Mouse (Mus musculus): ENCODE measurements at regions not wholly inside any gene's neighbourhood (a gene's known extent, or its start where the extent isn't known, plus 50 kb on each side); places are given as distances from the start of the nearest gene placed in this dataset.
"Not testable (repeated sequence)": the region's sequence is repeated elsewhere in the genome, so short reads cannot be mapped to it uniquely, and the experiment has no call there.

GRCm38 (mm10) chr3:21149618-21150017, 782.6 kb upstream of the Agtr1b start:
- Histone ChIP-seq H3K4me1 (ENCODE audit: control insufficient read depth, insufficient read depth, low read length) (no peaks in the 10 kb centered on the region), H3K9me3 (ENCODE audit: control insufficient read depth, low read length) (no peaks in the 10 kb centered on the region), H3K9ac (ENCODE audit: low read depth, low read length) (no peak overlapping the region), H3K27me3 (ENCODE audit: control insufficient read depth, insufficient read depth, low read length) (no peaks in the 10 kb centered on the region), H3K4me2 (replicated peaks; ENCODE audit: low read depth, low read length) (no peak overlapping the region), H3K27ac (ENCODE audit: low read depth, low read length) (no peak overlapping the region), H3K4me3 (ENCODE audit: low read length) (no peak overlapping the region), H3K36me3 (ENCODE audit: control insufficient read depth, insufficient read depth, low read length) (no peaks in the 10 kb centered on the region)
- ATAC-seq (ENCODE audit: low FRiP score, low TSS enrichment): no peak

- no peak overlapping the region for H3K27ac ChIP-seq (ENCODE audit: low read depth, low read length)
- H3K4me1 ChIP-seq (ENCODE audit: control insufficient read depth, insufficient read depth, low read length): no peaks in the 10 kb centered on the region
- ATAC-seq (ENCODE audit: low FRiP score, low TSS enrichment): no peak
- H3K9ac ChIP-seq (ENCODE audit: low read depth, low read length): no peak overlapping the region
- H3K4me3 ChIP-seq (ENCODE audit: low read length): no peak overlapping the region
- WGBS: 84% methylated on average over 1 of the region's 1 CpGs
- H3K4me2 ChIP-seq (replicated peaks; ENCODE audit: low read depth, low read length): no peak overlapping the region
- no peaks in the 10 kb centered on the region for H3K27me3 ChIP-seq (ENCODE audit: control insufficient read depth, insufficient read depth, low read length)
- no peaks in the 10 kb centered on the region for H3K36me3 ChIP-seq (ENCODE audit: control insufficient read depth, insufficient read depth, low read length)
- no peaks in the 10 kb centered on the region for H3K9me3 ChIP-seq (ENCODE audit: control insufficient read depth, low read length)
These were observed 762.0 kb upstream of the Agtr1b start for GRCm38 (mm10) chr3:21128821-21129504.

- Histone ChIP-seq H3K4me2 (replicated peaks; ENCODE audit: low read depth, low read length) (no peak overlapping the region), H3K9me3 (ENCODE audit: control insufficient read depth, low read length) (no peaks in the 10 kb centered on the region), H3K4me1 (ENCODE audit: control insufficient read depth, insufficient read depth, low read length) (no peaks in the 10 kb centered on the region), H3K4me3 (ENCODE audit: low read length) (no peak overlapping the region), H3K36me3 (ENCODE audit: control insufficient read depth, insufficient read depth, low read length) (no peaks in the 10 kb centered on the region), H3K9ac (ENCODE audit: low read depth, low read length) (no peak overlapping the region), H3K27ac (ENCODE audit: low read depth, low read length) (no peak overlapping the region), H3K27me3 (ENCODE audit: control insufficient read depth, insufficient read depth, low read length) (no peaks in the 10 kb centered on the region)
- ATAC-seq (ENCODE audit: low FRiP score, low TSS enrichment): no peak
These were observed 759.2 kb upstream of the Agtr1b start for GRCm38 (mm10) chr3:21126191-21126590.

- WGBS: 70% methylated on average over 1 of the region's 1 CpGs
- H3K4me3 ChIP-seq (ENCODE audit: low read length): no peak overlapping the region
- H3K27me3 ChIP-seq (ENCODE audit: control insufficient read depth, insufficient read depth, low read length): no peaks in the 10 kb centered on the region
- H3K9me3 ChIP-seq (ENCODE audit: control insufficient read depth, low read length): no peaks in the 10 kb centered on the region
- H3K4me2 ChIP-seq (replicated peaks; ENCODE audit: low read depth, low read length): no peak overlapping the region
- no peak for ATAC-seq (ENCODE audit: low FRiP score, low TSS enrichment)
- no peaks in the 10 kb centered on the region for H3K4me1 ChIP-seq (ENCODE audit: control insufficient read depth, insufficient read depth, low read length)
- no peaks in the 10 kb centered on the region for H3K36me3 ChIP-seq (ENCODE audit: control insufficient read depth, insufficient read depth, low read length)
- no peak overlapping the region for H3K9ac ChIP-seq (ENCODE audit: low read depth, low read length)
- H3K27ac ChIP-seq (ENCODE audit: low read depth, low read length): no peak overlapping the region
These were observed 751.4 kb upstream of the Agtr1b start for GRCm38 (mm10) chr3:21118164-21118902.

- Histone ChIP-seq H3K27ac (ENCODE audit: low read depth, low read length) (no peak overlapping the region), H3K9me3 (ENCODE audit: control insufficient read depth, low read length) (0 out of 2 replicates have a peak, but pooled peaks cover under 1% of the 10 kb centered on the region), H3K36me3 (ENCODE audit: control insufficient read depth, insufficient read depth, low read length) (no peaks in the 10 kb centered on the region), H3K9ac (ENCODE audit: low read depth, low read length) (no peak overlapping the region), H3K4me2 (replicated peaks; ENCODE audit: low read depth, low read length) (no peak overlapping the region), H3K4me3 (ENCODE audit: low read length) (no peak overlapping the region), H3K4me1 (ENCODE audit: control insufficient read depth, insufficient read depth, low read length) (no peaks in the 10 kb centered on the region), H3K27me3 (ENCODE audit: control insufficient read depth, insufficient read depth, low read length) (no peaks in the 10 kb centered on the region)
- ATAC-seq (ENCODE audit: low FRiP score, low TSS enrichment): no peak
- WGBS: 63% methylated on average over 1 of the region's 1 CpGs
These were observed 745.0 kb upstream of the Agtr1b start for GRCm38 (mm10) chr3:21111735-21112518.

- ATAC-seq (ENCODE audit: low FRiP score, low TSS enrichment): no peak
- Histone ChIP-seq H3K36me3 (ENCODE audit: control insufficient read depth, insufficient read depth, low read length) (no peaks in the 10 kb centered on the region), H3K9me3 (ENCODE audit: control insufficient read depth, low read length) (no peaks in the 10 kb centered on the region), H3K9ac (ENCODE audit: low read depth, low read length) (no peak overlapping the region), H3K4me2 (replicated peaks; ENCODE audit: low read depth, low read length) (no peak overlapping the region), H3K4me3 (ENCODE audit: low read length) (no peak overlapping the region), H3K4me1 (ENCODE audit: control insufficient read depth, insufficient read depth, low read length) (no peaks in the 10 kb centered on the region), H3K27me3 (ENCODE audit: control insufficient read depth, insufficient read depth, low read length) (no peaks in the 10 kb centered on the region), H3K27ac (ENCODE audit: low read depth, low read length) (no peak overlapping the region)
These were observed 723.2 kb upstream of the Agtr1b start for GRCm38 (mm10) chr3:21090206-21090605.

- no peak overlapping the region for H3K4me3 ChIP-seq (ENCODE audit: low read length)
- H3K9me3 ChIP-seq (ENCODE audit: control insufficient read depth, low read length): no peaks in the 10 kb centered on the region
- no peak overlapping the region for H3K4me2 ChIP-seq (replicated peaks; ENCODE audit: low read depth, low read length)
- ATAC-seq (ENCODE audit: low FRiP score, low TSS enrichment): no peak
- H3K4me1 ChIP-seq (ENCODE audit: control insufficient read depth, insufficient read depth, low read length): no peaks in the 10 kb centered on the region
- H3K27ac ChIP-seq (ENCODE audit: low read depth, low read length): no peak overlapping the region
- H3K36me3 ChIP-seq (ENCODE audit: control insufficient read depth, insufficient read depth, low read length): no peaks in the 10 kb centered on the region
- H3K27me3 ChIP-seq (ENCODE audit: control insufficient read depth, insufficient read depth, low read length): no peaks in the 10 kb centered on the region
- H3K9ac ChIP-seq (ENCODE audit: low read depth, low read length): no peak overlapping the region
- WGBS: 85% methylated on average over 1 of the region's 1 CpGs
These were observed 719.4 kb upstream of the Agtr1b start for GRCm38 (mm10) chr3:21086426-21086825.

GRCm38 (mm10) chr3:21077548-21077947, 710.6 kb upstream of the Agtr1b start:
- H3K4me1 ChIP-seq (ENCODE audit: control insufficient read depth, insufficient read depth, low read length): no peaks in the 10 kb centered on the region
- H3K9me3 ChIP-seq (ENCODE audit: control insufficient read depth, low read length): no peaks in the 10 kb centered on the region
- WGBS: 79% methylated on average over 2 of the region's 2 CpGs
- H3K4me2 ChIP-seq (replicated peaks; ENCODE audit: low read depth, low read length): no peak overlapping the region
- no peak overlapping the region for H3K4me3 ChIP-seq (ENCODE audit: low read length)
- H3K36me3 ChIP-seq (ENCODE audit: control insufficient read depth, insufficient read depth, low read length): no peaks in the 10 kb centered on the region
- H3K27me3 ChIP-seq (ENCODE audit: control insufficient read depth, insufficient read depth, low read length): no peaks in the 10 kb centered on the region
- H3K9ac ChIP-seq (ENCODE audit: low read depth, low read length): no peak overlapping the region
- ATAC-seq (ENCODE audit: low FRiP score, low TSS enrichment): no peak
- no peak overlapping the region for H3K27ac ChIP-seq (ENCODE audit: low read depth, low read length)

- H3K9me3 ChIP-seq (ENCODE audit: control insufficient read depth, low read length); H3K4me1 ChIP-seq (ENCODE audit: control insufficient read depth, insufficient read depth, low read length); H3K4me2 ChIP-seq (replicated peaks; ENCODE audit: low read depth, low read length); H3K9ac ChIP-seq (ENCODE audit: low read depth, low read length); H3K27me3 ChIP-seq (ENCODE audit: control insufficient read depth, insufficient read depth, low read length); ATAC-seq (ENCODE audit: low FRiP score, low TSS enrichment); H3K27ac ChIP-seq (ENCODE audit: low read depth, low read length); H3K36me3 ChIP-seq (ENCODE audit: control insufficient read depth, insufficient read depth, low read length); H3K4me3 ChIP-seq (ENCODE audit: low read length): not testable (repeated sequence)
- WGBS: 68% methylated on average over 1 of the region's 2 CpGs
These were observed 686.4 kb upstream of the Agtr1b start for GRCm38 (mm10) chr3:21053337-21053736.
